Mouse (Mus musculus) liver, embryonic 14.5 days (tissue): ENCODE measurements around the gene Shkbp1. TPM values are rescaled to one million over a fixed set of nuclear protein-coding genes. Genes with fewer than 3 reads are reported as not detected.

Source experiments
- ATAC-seq: fragments of 200-750 bp; cut with Nextera tagmentation; 2 replicates; pipeline ENCODE4 v1.8.0; 2017; ENCODE audit warnings: moderate number of reproducible peaks, mild to moderate bottlenecking, moderate library complexity; ENCODE audit not compliant: insufficient read depth
- DNase-seq, 3 experiments: peaks; one replicate each; pipeline ENCODE4 v3.0.0-alpha.2; 2012 to 2013; ENCODE audit warnings: low read depth in 3 of 3, low spot score in 3 of 3
- H3K27ac ChIP-seq: fragments of 300-500 bp; sonication (generic); 2 replicates; pipeline ENCODE4 v1.5.1; 2014; ENCODE audit warnings: moderate library complexity, mild to moderate bottlenecking, control low read depth, inconsistent platforms
- H3K27me3 ChIP-seq: fragments of 300-500 bp; sonication (generic); 2 replicates; pipeline ENCODE4 v1.6.1; 2014; ENCODE audit warnings: mild to moderate bottlenecking, low read length, moderate library complexity; ENCODE audit not compliant: control insufficient read depth, insufficient read depth
- H3K36me3 ChIP-seq: fragments of 300-500 bp; sonication (generic); replicated peaks from 2 replicates; pipeline ENCODE4 v1.6.1; 2014; ENCODE audit warnings: low read depth; ENCODE audit not compliant: control insufficient read depth, insufficient read depth
- H3K4me1 ChIP-seq, 2 experiments: fragments of 200-500 bp in 1 of 2; fragments of 300-500 bp in 1 of 2; sonication (generic) in 1 of 2; replicated peaks; 2 replicates each; pipeline ENCODE4 v1.6.1; 2012 to 2014; ENCODE audit warnings: antibody characterized with exemption in 1 of 2, inconsistent platforms in 1 of 2, low read length in 1 of 2; ENCODE audit not compliant: control insufficient read depth in 2 of 2, insufficient read depth in 2 of 2
- H3K4me2 ChIP-seq: fragments of 300-500 bp; sonication (generic); 2 replicates; pipeline ENCODE4 v1.6.1; 2014; ENCODE audit warnings: low read depth, mild to moderate bottlenecking, control low read depth, moderate library complexity
- H3K4me3 ChIP-seq, 2 experiments: fragments of 200-500 bp in 1 of 2; fragments of 300-500 bp in 1 of 2; sonication (generic) in 1 of 2; 2 replicates each; pipeline ENCODE4 v1.5.1; 2012 to 2014; ENCODE audit warnings: low read depth in 2 of 2, low read length in 2 of 2, mild to moderate bottlenecking in 2 of 2, control low read depth in 1 of 2, inconsistent platforms in 1 of 2, moderate library complexity in 1 of 2; ENCODE audit not compliant: insufficient read depth in 1 of 2
- H3K9ac ChIP-seq: fragments of 300-500 bp; sonication (generic); replicated peaks from 2 replicates; pipeline ENCODE4 v1.6.1; 2014; ENCODE audit warnings: mild to moderate bottlenecking, control low read depth, moderate library complexity
- H3K9me3 ChIP-seq: fragments of 300-500 bp; sonication (generic); 2 replicates; pipeline ENCODE4 v1.6.1; 2016; ENCODE audit warnings: low read length, mixed read lengths; ENCODE audit not compliant: control insufficient read depth
- CTCF ChIP-seq: IDR thresholded peaks from 2 replicates; pipeline ENCODE4 v1.5.1; 2016; ENCODE audit warnings: antibody characterized with exemption, low read depth, control low read depth
- EP300 ChIP-seq: IDR thresholded peaks from 2 replicates; pipeline ENCODE4 v1.6.1; 2016; ENCODE audit warnings: antibody characterized with exemption, low read depth
- WGBS: fragments of 180-500 bp; shearing (Covaris S2); extraction: QIAGEN DNeasy Blood & Tissue Kit; methylation state at CpG from one replicate; pipeline ENCODE4 v1.1.7; 2014; ENCODE audit not compliant: insufficient replicate concordance; 5-methylcytosine and 5-hydroxymethylcytosine counted together
- polyA plus RNA-seq, 2 experiments: library from polyadenylated mRNA; depleted of rRNA in 1 of 2; stranded (reverse) in 1 of 2; unstranded in 1 of 2; fragments of >200 nt; fragmentation: Nextera tagmentation in 1 of 2; extraction: Ambion mirVana in 1 of 2; gene quantifications; 2 replicates each; pipeline versions ENCODE4 v1.2.1 to v1.2.3; 2012 to 2014

Gene Shkbp1
- polyA plus RNA-seq (2012; rRNA removed) (19.1 and 24.7 TPM in 2 replicates), polyA plus RNA-seq (2014; fragmentation: Nextera tagmentation; extraction: Ambion mirVana) (11.8 and 15.1 TPM in 2 replicates)

- peak within 1 kb of the TSS; percentile 75 for H3K9ac ChIP-seq
- H3K27ac ChIP-seq: peak within 1 kb of the TSS; percentile 43
- H3K9me3 ChIP-seq: no peaks in the 10 kb centered on the region
- no peaks in the 10 kb centered on the region for H3K27me3 ChIP-seq
- H3K36me3 ChIP-seq: no peaks in the 10 kb centered on the region
- DNase-seq (peak; percentile 82 to 88 (median 87)), ATAC-seq (peak; percentile 89)
- H3K4me3 ChIP-seq: peak within 1 kb of the TSS; percentile 85 to 93
- 1% methylated on average over 34 of the region's 34 CpGs for WGBS
- H3K4me2 ChIP-seq: peak within 1 kb of the TSS; percentile 71
- TF ChIP-seq EP300 (no peak), CTCF (no peak)
- peaks cover 15 to 39% of the 10 kb centered on the region in 2 experiments for H3K4me1 ChIP-seq
Measured at GRCm38 (mm10) chr7:27355745-27356240, at the start of gene Shkbp1. Gene Shkbp1 (minus strand): TSS chr7:27356019.

- Histone ChIP-seq H3K9ac (no peak overlapping the region), H3K4me1 (0 out of 4 replicates have a peak, but pooled peaks cover 0 to 2% of the 10 kb centered on the region in 2 experiments), H3K4me3 (no peak overlapping the region), H3K27ac (no peak overlapping the region), H3K4me2 (no peak overlapping the region), H3K9me3 (no peaks in the 10 kb centered on the region), H3K36me3 (no peaks in the 10 kb centered on the region), H3K27me3 (peaks cover 70% of the 10 kb centered on the region)
- ATAC-seq (no peak), DNase-seq (no peak)
- TF ChIP-seq EP300: no peak
- no peak for TF ChIP-seq CTCF
- 6% methylated on average over 81 of the region's 81 CpGs for WGBS
Measured at GRCm38 (mm10) chr7:27404203-27404942, 48.6 kb upstream of the Shkbp1 start.

- WGBS: 9% methylated on average over 16 of the region's 16 CpGs
- H3K4me3 ChIP-seq: no peak overlapping the region
- no peak overlapping the region for H3K4me2 ChIP-seq
- no peaks in the 10 kb centered on the region for H3K9me3 ChIP-seq
- no peaks in the 10 kb centered on the region for H3K4me1 ChIP-seq
- no peak overlapping the region for H3K9ac ChIP-seq
- H3K36me3 ChIP-seq: no peaks in the 10 kb centered on the region
- ATAC-seq (no peak), DNase-seq (peak in 1 of 3 experiments; percentile 36)
- peak; percentile 86 for TF ChIP-seq CTCF
- TF ChIP-seq EP300: no peak
- no peak overlapping the region for H3K27ac ChIP-seq
- peaks cover 58% of the 10 kb centered on the region for H3K27me3 ChIP-seq
Measured at GRCm38 (mm10) chr7:27402675-27403074, 46.9 kb upstream of the Shkbp1 start.

- Histone ChIP-seq H3K36me3 (no peaks in the 10 kb centered on the region), H3K27ac (no peak overlapping the region), H3K4me2 (no peak overlapping the region), H3K9ac (no peak overlapping the region), H3K4me1 (0 out of 4 replicates have a peak, but pooled peaks cover 0 to 2% of the 10 kb centered on the region in 2 experiments), H3K9me3 (no peaks in the 10 kb centered on the region), H3K4me3 (no peak overlapping the region), H3K27me3 (peaks cover 60% of the 10 kb centered on the region)
- WGBS: 55% methylated on average over 7 of the region's 7 CpGs
- ATAC-seq (no peak), DNase-seq (no peak)
- TF ChIP-seq CTCF: no peak
- no peak for TF ChIP-seq EP300
Measured at GRCm38 (mm10) chr7:27400545-27400944, 44.7 kb upstream of the Shkbp1 start.
